Mouse (Mus musculus) fibroblast of lung, adult 2 months (primary cell): ENCODE results near the gene Eps8l2.

Experiments
- DNase-seq: peaks from one replicate; pipeline ENCODE4 v3.0.0-alpha.2; 2011; ENCODE audit warnings: low read depth

Eps8l2 gene

DNA sequence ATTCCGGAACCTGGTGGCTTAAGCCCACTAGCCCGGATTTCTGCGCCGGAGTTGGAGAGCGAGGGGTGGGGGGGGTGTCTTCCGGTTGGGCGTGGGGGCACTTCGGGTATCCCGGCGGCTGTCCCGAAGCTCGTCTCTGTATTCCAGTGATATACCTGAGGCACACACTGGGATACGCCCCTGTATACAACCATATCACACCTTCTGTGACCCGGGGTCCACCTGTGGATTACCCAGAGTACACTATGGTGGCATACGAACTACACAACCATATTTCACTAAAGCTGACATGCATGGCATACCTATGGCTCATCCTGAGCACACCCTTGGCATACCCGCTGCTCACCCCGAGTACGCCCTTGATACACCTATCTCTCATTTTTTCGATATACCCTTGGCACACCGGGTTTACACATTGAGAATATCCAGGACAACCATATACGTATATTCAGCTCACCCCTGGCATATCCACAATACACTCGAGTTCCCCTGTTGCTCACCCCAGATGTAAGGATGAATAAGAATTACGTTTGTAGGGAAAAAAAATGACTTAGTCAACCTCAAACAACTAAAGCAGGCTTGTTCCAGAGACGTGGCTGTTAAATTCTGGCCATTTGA is 10.2 kb upstream of the Eps8l2 start:
- no peak for DNase-seq

DNA sequence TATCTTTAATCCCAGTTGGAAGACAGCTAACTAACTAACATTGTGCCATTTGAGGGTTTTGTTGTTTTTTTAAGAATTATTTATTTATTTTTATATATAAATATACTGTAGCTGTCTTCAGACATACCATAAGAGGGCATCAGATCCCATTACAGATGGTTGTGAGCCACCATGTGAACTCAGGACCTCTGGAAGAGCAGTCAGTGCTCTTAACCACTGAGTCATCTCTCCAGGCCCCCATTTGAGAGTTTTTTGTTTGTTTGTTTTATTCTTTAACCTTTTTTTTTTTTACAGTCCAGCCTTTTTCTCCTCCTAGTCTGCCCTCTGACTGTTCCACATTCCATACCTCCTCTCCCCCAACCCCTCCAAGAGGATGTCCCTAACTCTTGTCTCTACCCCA is 8.0 kb upstream of the Eps8l2 start:
- DNase-seq: no peak

DNA sequence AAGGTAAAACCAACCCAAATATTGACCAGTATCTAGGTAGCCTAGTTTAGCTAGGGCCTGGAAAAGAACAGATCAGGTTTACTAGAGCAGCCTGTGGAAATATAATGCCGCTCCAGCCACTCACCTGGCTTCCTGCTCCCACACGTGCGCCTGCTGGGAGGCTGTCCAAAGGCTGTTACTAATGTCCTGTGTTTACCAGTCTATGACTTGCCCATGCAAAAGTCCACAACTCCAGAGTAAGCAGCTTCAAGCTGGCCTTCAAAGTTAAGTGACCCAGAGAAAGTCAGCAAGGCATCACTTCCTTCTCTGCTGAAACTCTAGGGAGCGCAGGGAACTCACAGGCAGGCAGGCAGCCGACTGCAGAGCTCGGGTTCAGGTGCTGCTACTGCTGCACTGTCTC is 6.7 kb upstream of the Eps8l2 start:
- DNase-seq: no peak

DNA sequence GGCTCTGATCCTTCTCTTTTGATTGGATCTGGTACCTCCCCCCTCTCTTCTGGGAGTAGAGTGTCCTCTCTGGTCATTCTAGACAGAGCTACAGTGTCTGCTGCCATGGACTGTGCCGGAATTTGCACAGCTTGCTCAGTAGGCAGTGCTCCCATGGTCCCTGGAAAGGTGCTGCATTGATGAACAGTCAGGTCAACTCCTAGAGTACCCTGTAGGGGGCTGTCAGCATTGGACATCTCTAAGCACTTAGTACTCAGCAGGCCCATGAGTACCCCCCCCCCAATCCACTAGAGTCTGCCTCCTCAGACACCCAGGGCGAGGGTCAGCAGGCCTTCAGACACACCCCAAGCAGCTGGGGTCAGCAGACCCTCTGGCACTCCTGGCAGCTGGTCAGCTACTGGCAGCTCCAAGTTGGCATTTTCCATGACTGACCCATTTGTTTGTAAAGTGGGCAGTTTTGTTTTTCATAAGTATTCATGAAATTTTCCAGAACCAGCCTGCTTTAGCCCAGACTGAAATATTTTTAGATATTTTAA is 3.6 kb upstream of the Eps8l2 start:
- DNase-seq: no peak

DNA sequence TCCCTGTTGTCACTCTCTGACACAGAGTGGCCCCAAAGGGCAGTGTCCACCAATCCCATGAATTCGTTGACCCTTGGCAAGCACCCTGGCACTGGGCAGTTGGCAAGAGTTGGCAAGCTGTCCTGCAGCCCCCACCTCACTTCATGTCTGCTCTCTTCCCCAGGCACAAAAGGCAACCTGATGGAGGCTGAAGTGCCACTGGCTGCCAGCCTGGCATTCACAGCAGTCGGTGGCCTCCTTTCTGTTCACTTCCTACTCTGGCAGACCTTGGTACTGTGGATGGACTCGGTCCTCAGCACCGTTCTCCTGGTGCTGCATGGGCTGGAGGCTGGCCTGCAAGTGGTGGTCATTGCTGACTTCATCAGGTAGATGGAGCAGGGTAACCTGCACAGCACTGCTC is 3.0 kb upstream of the Eps8l2 start:
- DNase-seq: no peak

DNA sequence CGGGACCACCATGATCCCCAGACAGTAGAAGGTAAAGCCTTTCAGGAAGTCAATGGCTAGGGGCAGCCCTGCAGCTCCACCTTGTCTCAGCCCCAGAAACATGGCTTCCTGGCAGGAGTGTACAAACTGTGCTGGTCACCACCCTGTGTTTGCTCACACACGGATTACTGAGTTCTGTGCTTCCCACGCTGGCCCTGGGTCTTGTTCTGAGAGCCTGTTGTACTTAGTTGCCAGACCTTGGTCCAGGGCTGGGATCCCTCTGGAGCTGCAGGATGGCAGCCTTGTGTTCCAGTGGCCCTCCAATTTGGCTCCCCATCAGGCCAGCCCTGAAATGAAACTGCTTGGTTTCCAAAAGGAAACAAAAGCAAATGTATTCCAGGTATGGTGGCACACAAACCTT is 2.4 kb upstream of the Eps8l2 start:
- no peak for DNase-seq

DNA sequence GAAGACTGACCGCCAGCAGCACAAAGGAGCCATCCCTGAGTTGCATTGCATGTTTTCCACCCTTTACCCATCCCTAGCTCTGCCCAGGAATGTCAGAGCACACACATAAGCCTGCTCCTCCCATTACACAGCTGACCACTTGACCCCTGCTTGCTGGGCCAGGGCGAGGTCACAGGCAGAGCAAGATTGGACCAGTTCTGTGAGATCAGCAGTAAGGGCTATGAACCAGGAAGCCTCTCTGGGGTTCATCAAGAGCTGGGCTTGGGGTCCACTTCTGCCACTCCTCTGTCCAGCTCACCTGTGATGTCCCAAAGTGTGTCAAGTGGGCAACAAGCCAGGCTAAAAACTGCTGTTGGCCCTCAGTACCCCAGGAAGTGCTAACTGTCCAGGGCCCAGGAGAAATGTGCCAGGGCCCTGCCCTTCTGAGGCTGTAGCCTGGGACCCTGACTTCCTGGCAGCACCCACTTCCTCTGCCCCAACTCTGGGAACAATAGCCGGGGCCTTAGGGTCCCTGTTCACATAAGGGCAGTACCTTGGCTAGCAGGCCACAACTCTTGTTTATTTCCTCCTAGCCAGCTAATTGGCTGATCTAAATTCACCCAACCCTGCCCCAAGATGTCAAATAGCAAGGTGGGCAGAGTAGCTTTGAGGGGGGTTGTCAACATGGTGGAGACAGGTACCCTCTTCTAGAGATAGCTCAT is 814 bp upstream of the Eps8l2 start:
- no peak for DNase-seq

DNA sequence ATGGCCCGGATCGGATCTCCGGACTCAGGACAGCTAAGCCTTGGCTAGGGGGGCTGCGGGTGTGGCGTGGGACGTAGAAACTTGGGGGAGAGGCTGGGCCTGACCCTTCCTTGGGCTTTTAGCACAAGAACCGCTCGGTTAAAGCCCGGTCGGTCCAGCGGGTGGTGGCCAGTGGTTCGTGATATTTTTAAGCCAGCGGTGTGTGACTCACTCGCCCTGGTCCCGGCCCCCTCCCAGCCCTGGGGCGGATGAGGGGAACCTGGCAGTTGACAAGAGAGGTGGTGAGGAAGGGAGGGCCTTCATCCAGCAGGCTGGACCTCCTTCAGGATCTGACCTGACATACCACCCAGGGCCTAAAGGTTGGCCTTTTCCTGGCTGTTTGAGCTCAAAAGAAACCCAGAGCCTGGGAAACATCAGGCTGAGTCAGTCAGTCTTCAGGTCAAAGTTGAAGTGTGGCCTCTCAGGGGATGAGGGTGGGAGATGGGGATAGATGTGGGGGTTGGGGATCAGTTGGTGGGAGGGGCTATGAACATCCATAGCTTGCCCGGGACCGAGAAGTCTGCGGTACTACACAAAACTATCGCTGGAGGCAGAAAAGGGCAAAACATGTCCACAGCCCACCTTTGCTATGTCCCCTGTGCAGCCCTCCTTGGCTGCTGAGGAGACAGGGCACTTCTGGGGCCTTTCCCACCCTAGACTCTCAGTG is 688 bp downstream of the Eps8l2 start:
- no peak for DNase-seq

DNA sequence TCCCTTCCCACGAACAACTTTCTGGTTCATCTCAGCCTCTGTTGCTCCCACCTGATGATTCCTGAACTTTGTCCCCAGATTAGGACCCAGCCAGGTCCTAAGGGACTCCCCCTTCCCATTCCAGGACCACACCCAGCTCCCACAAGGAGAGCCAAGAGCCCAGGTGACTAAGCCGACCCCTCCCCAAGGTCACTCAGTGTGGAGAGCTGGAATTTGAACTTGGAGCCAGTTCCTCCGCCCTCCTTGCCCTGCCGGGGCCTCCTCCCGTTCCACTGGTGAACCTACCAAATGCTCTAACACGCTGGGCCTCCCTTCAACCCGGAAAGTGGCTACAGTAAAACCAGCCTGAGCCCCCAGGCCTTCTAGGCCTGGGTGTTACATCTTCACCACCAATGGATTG is 1.3 kb downstream of the Eps8l2 start:
- no peak for DNase-seq

DNA sequence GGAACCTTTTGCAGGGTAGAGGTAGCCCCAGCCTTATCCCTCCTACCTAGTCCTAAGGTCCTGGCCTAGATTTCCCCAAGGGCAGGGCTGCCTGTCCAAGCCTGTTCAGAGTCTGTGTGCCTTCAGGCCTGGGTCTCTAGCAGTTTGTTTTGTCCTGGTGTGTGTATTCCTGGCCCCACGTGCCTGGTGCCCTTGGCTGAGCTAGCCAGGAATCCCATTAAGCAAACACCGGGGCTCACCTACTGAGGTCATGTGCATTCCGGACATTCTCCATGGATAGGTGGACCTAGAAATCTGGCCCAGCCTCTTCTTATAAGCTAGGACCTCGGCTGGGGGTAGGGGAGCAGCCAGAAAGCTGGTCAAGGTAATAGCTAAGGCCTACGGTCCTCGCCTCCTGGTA is 1.8 kb downstream of the Eps8l2 start:
- DNase-seq: no peak

DNA sequence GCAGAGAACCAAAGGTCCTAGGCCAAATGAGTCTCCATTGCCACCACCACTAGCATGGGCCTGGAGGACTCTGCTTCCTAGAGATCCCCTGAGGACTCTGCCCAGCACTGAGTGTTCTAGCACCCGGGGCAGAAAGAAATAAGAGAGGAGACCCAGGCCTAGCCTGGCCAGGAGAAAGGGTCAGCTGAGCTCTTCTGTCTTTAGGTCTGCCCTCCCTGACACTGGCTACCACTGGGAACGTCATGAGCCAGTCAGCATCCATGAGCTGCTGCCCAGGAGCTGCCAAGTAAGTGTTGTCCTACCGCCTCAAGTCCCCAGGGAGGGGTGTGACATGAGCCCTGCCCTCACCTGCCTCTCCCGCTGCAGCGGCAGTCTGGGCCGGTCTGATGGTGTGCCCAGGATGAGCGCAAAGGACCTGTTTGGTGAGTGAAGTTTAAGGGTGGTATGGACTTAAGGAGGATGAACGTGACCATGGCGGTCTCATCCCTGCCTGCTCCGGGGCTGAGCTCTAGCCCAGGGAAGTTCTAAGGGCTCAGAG is 3.1 kb downstream of the Eps8l2 start:
- DNase-seq: no peak

DNA sequence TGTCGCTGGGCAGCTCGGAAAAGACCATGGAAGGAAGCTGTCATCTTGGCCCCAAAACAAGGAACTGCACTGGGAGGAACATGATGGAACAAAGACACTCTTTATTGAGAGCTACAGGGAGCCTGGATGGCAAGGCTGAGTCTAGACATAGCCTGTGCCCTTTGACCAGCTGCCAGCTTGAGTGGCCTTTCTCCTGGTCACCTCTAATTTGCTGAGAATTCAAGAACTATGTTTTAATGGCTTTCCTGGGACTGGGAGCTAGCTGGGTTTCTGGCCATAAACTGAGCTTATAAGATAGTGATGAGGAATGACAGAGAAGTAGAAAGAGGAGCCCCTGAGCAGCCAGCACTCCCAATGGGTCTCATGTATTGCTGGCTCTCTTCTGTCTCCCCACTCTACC is 4.5 kb downstream of the Eps8l2 start:
- no peak for DNase-seq

DNA sequence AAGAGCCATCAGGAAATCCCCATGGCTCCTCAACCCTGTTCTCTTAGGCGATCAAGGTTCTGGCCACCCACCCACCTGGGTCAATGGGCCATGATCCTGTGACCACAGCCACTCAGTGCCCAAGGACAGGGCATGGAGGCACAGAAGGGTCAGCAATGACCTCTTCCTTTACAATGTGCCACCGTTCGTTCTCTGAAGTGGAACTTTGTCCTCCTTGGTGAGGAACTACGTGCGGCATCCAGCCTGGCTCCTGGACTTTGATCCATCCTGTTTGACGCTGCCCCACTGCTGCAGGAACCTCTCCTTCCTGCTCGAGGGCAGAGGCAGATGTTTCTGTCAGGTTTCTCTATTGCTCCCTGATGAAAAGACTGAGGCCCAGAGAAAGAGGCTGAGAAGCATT is 5.0 kb downstream of the Eps8l2 start:
- DNase-seq: no peak

DNA sequence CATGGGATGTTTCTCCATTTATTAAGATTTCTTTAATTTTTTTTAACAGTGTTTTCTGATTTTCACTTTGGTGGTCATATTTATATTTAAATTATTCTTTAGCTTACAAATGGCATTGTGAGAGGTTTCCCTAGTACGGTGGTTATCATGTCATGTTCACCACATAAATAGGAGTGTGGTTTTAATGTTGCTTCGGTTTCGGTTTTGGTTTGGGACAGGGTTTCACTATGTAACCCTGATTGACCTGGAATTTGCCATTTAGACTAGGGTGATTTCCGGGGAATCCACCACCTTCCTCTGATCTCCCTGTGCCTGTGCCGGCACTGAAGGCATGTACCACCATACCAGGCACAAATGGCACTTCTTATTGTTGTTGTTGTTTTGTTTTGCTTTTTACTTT is 6.1 kb downstream of the Eps8l2 start:
- no peak for DNase-seq

DNA sequence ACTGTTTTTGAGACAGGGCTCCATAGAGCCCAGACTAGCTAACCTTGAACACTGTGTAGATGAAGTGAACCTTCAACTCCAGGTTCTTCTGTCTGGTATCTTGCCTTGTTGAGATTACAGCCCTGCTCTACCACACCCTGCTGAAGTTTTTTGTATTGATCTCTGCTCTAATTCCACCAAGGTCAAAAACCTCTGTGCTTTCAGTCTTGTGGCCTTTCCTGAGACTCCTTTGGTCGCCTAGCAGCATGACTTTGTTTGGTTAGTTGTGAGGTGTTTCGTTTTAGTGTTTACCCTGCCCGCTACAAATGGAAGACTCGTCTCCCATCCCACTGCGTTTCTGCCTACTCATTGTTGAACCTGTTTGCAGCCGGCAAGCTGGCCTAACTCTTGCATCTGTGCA is 12.4 kb downstream of the Eps8l2 start:
- no peak for DNase-seq

DNA sequence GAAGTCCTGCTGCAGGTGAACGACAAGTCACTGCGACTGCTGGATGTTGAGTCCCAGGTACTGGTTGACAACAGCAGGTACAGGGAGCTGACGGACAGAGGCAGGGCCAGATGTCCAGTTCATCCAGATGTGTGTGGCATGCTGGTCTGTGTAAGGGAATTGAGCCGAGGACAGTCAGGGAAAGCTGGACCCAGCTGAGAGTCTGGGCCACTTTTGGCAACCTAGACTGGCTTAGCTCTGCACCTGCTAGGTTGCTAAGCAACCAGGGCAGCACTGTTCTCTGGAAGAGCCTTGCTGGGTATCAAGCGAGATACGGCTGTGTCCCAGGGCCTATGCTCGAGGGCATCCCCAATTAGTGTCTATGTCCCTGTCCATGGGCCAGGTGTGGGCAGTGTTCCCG is 16.4 kb downstream of the Eps8l2 start:
- no peak for DNase-seq

DNA sequence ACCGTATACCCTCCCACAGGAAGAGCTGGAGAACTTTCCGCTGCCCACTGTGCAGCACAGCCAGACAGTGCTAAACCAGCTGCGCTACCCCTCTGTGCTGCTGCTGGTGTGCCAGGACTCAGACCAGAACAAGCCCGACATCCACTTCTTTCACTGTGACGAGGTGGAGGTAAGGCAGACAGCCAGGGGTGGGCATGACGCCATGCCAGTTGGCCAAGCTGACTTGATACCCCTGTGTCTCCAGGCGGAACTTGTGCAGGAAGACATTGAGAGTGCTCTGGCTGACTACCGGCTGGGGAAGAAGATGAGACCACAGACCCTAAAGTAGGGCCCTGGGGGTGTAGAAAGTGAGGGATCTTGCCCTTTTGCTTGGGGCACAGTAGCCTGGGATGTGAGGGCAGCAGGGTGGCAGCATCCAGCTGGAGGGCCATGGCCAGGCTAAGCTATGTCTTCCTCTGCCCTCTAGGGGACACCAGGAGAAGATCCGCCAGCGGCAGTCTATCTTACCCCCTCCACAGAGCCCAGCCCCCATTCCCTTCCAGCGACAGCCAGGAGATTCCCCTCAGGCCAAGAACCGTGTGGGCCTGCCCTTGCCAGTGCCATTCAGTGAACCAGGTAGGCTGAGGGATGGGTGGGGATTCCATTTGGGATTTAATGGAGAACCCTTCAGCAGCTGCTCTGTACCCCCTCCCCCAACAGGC is 17.1 kb downstream of the Eps8l2 start:
- no peak for DNase-seq

DNA sequence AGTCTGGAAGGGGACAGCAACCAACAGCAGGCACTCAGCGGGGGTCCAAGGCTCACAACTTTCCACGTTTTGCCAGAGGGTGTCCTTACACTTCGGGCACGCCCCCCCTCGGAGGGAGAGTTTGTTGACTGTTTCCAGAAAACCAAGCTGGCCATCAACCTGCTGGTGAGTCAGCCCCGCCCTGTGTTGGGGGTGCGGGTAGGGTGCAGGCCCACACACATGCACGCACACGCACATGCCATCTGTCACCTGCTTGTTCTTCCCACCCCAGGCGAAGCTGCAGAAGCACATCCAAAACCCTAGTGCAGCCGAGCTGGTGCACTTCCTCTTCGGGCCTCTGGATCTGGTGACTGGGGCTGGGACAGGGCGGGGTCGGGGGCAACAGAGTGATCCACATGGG is 18.3 kb downstream of the Eps8l2 start:
- DNase-seq: no peak

DNA sequence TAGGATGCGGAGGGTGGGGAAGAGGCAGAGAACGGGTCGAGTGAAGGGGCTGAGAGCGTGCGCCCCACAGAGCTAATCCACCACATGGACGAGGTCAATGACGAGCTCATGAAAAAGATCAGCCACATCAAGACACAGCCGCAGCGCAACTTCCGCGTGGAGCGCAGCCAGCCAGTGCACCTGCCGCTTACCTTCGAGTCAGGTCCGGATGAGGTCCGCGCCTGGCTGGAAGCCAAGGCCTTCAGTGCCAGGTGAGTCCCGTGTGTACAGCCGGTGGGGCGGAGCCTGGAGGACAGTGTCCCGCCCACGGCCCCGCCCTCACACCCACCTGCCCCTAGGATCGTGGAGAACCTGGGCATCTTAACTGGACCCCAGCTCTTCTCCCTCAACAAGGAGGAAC is 22.8 kb downstream of the Eps8l2 start:
- no peak for DNase-seq

DNA sequence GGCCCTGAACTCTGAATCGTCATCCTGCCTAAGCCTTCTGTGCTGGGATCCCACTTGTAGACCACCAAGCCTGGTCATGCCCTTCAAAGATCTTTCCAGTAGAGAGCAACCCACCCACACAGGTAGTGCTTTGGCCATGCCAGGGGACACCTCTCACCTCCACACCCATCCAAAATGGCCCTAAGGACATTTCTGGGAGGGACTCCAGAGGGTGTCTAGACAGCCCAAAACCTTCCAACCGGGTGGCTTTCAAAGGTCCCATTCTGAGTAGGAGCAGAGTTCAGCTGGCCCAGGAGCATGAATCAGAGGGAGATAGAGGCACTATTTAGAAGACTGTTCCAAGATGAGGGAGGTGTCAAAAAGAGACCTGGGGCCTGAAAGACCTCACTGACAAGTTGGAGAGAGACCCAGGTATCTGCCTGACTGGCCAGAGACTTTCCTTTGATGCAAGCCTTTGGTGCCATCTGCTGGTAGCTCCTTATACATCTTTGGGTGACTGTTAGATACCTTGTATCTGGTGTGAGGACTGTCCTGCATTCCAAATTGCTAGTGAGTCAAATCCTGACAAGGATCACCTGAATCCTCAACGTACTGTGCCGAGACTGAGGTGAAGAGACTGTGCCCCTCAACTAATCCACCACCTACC is 24.5 kb downstream of the Eps8l2 start:
- peak; percentile 28 for DNase-seq

DNA sequence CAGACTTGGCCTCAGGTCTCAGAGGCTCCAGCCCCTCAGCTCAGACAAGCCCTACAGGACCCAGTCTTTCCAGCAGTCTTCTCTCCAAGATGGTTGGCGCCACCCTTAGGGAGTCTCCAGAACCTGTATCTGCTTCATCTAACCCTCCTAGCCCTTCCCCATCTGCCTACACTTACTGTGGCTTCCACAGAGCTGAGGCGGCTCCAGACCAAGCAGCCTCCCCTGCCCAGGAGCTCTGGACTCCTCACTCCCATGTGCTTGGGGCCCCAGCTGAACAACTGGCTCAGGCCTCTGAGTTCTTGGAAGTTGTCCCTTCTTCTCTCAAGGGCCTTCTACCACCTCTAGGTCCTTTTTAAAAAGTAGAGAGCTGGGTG is 25.1 kb downstream of the Eps8l2 start:
- no peak for DNase-seq
